Mouse (Mus musculus) lung, postnatal 0 days (tissue): ENCODE results near the gene Lclat1.

Experiments used
- CTCF ChIP-seq: IDR thresholded peaks from 2 replicates; pipeline ENCODE4 v1.5.1; 2016; ENCODE audit warnings: antibody characterized with exemption, mild to moderate bottlenecking
- EP300 ChIP-seq: IDR thresholded peaks from 2 replicates; pipeline ENCODE4 v1.6.1; 2016; ENCODE audit warnings: antibody characterized with exemption, mild to moderate bottlenecking, control low read depth

DNA sequence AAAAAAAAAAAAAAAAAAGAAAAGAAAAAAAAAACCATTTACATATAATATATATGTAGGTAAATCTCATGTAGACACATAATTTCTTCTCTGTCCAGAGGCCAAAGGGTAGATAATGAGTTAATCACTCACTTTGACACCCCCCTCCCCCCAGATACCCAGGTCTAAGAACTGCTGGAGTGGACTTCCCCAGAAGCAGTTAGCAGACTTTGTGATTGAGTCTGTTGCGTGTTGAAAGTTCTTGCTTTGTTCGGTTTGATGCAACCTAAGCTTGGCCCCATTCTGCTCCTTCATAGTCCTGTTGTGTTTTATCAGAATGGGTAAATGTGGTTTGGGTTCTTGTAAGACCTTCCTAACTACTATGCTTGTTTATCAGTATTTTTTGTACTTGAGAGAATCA is 45.9 kb downstream of the Lclat1 start:
- TF ChIP-seq CTCF (no peak), EP300 (no peak)
